Mouse (Mus musculus) embryonic facial prominence, embryonic 14.5 days (tissue): ENCODE measurements around the gene Fxyd5. TPM values are rescaled to one million over a fixed set of nuclear protein-coding genes. Genes with fewer than 3 reads are reported as not detected.
A peak's percentile ranks its signal among the peaks of the same experiment; 100 is the strongest.

Experiments used
- ATAC-seq: fragments of 200-750 bp; cut with Nextera tagmentation; 2 replicates; pipeline ENCODE4 v1.8.0; 2017; ENCODE audit warnings: low read depth, moderate number of reproducible peaks, moderate TSS enrichment
- DNase-seq: peaks from one replicate; pipeline ENCODE4 v3.0.0-alpha.2; 2015; ENCODE audit warnings: low spot score
- H3K27ac ChIP-seq: fragments of 300-500 bp; sonication (generic); replicated peaks from 2 replicates; pipeline ENCODE4 v1.5.1; 2014; ENCODE audit warnings: low read depth, mild to moderate bottlenecking, low read length, moderate library complexity
- H3K27me3 ChIP-seq: fragments of 300-500 bp; sonication (generic); replicated peaks from 2 replicates; pipeline ENCODE4 v1.6.1; 2014; ENCODE audit warnings: low read length; ENCODE audit not compliant: control insufficient read depth, insufficient read depth
- H3K36me3 ChIP-seq: fragments of 300-500 bp; sonication (generic); 2 replicates; pipeline ENCODE4 v1.6.1; 2014; ENCODE audit warnings: low read length, mixed read lengths; ENCODE audit not compliant: control insufficient read depth, insufficient read depth
- H3K4me1 ChIP-seq: fragments of 300-500 bp; sonication (generic); 2 replicates; pipeline ENCODE4 v1.6.1; 2014; ENCODE audit warnings: antibody characterized with exemption, low read length; ENCODE audit not compliant: control insufficient read depth, insufficient read depth
- H3K4me2 ChIP-seq: fragments of 300-500 bp; sonication (generic); 2 replicates; pipeline ENCODE4 v1.6.1; 2014; ENCODE audit warnings: low read depth, mild to moderate bottlenecking, low read length, moderate library complexity, mixed read lengths
- H3K4me3 ChIP-seq: fragments of 300-500 bp; sonication (generic); 2 replicates; pipeline ENCODE4 v1.5.1; 2014; ENCODE audit warnings: low read depth, mild to moderate bottlenecking, low read length
- H3K9ac ChIP-seq: fragments of 300-500 bp; sonication (generic); 2 replicates; pipeline ENCODE4 v1.6.1; 2014; ENCODE audit warnings: low read depth, mild to moderate bottlenecking, low read length, moderate library complexity, mixed read lengths
- H3K9me3 ChIP-seq: fragments of 300-500 bp; sonication (generic); 2 replicates; pipeline ENCODE4 v1.6.1; 2016; ENCODE audit warnings: low read length; ENCODE audit not compliant: control insufficient read depth
- WGBS: fragments of 180-500 bp; shearing (Covaris S2); extraction: QIAGEN DNeasy Blood & Tissue Kit; methylation state at CpG from one replicate; pipeline ENCODE4 v1.1.7; 2014; 5-methylcytosine and 5-hydroxymethylcytosine counted together
- polyA plus RNA-seq: library from polyadenylated mRNA; unstranded; fragments of >200 nt; fragmentation: Nextera tagmentation; extraction: Ambion mirVana; gene quantifications from 2 replicates; pipeline ENCODE4 v1.2.1, GENCODE M21; 2014

Fxyd5 gene
- polyA plus RNA-seq, 1 experiment from 2014 or later, result 64.6 TPM

- ATAC-seq, result no peak
- no peaks in the 10 kb centered on the region for H3K9me3 ChIP-seq
- H3K27me3 ChIP-seq, result no peaks in the 10 kb centered on the region
- no peak overlapping the region for H3K4me2 ChIP-seq
- WGBS, result 55% methylated on average over 9 of the region's 9 CpGs
- no peaks in the 10 kb centered on the region for H3K36me3 ChIP-seq
- no peak overlapping the region for H3K4me3 ChIP-seq
- no peak overlapping the region for H3K27ac ChIP-seq
- no peak overlapping the region for H3K9ac ChIP-seq
- no peak for DNase-seq
- no peaks in the 10 kb centered on the region for H3K4me1 ChIP-seq
These were observed 8.7 kb downstream of the Fxyd5 start for GRCm38 (mm10) chr7:31033409-31034165.

DNA sequence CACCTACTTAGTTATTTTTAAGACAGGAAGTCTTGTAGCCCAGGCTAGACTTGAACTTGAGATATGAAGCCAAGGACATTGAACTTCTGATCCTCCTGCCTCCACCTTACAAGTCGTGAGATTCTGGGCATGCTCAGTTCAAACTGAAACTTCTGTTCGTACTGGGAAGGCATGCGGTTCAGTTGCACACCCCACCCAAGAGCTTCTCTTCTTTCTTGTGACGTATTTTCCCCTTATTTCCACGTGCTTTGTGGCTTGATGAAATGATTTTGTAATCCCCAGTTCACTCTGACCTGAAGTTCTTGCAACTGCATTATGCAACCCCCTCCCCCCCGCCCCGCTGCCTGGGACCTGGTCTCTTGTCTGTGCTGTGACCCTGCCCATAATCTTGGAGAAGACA, 10.6 kb downstream of the Fxyd5 start:
- no peak for ATAC-seq
- H3K36me3 ChIP-seq, result no peaks in the 10 kb centered on the region
- H3K4me2 ChIP-seq, result no peak overlapping the region
- no peaks in the 10 kb centered on the region for H3K9me3 ChIP-seq
- no peaks in the 10 kb centered on the region for H3K27me3 ChIP-seq
- H3K9ac ChIP-seq, result no peak overlapping the region
- DNase-seq, result no peak
- H3K4me3 ChIP-seq, result no peak overlapping the region
- H3K4me1 ChIP-seq, result no peaks in the 10 kb centered on the region
- WGBS, result 72% methylated on average over 7 of the region's 7 CpGs
- H3K27ac ChIP-seq, result no peak overlapping the region

GRCm38 (mm10) chr7:31030717-31031116, 11.6 kb downstream of the Fxyd5 start:
- 68% methylated on average over 2 of the region's 2 CpGs for WGBS
- H3K27ac ChIP-seq, result no peak overlapping the region
- DNase-seq (no peak), ATAC-seq (no peak)
- H3K9me3 ChIP-seq, result no peaks in the 10 kb centered on the region
- H3K36me3 ChIP-seq, result no peaks in the 10 kb centered on the region
- no peak overlapping the region for H3K4me2 ChIP-seq
- no peaks in the 10 kb centered on the region for H3K27me3 ChIP-seq
- no peaks in the 10 kb centered on the region for H3K4me1 ChIP-seq
- no peak overlapping the region for H3K4me3 ChIP-seq
- H3K9ac ChIP-seq, result no peak overlapping the region

DNA sequence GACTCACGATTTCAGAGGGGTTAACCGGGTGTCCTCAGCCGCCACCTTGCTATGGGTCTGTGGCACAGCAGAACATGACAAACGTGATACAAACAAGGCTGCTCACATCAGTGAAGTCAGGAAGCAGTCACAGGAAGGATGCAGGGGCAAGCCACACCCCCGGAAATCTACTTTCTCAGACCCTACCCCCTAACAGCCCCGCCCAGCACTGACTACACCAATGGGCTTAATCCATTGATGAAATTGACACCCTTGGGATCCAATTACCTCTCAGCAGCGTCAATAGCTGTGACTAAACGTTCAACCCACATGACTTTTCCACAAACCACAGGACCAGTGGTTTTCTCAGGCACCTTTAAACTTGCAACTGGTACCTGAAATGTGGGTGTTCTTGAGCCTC, 13.7 kb downstream of the Fxyd5 start:
- H3K9me3 ChIP-seq, result no peaks in the 10 kb centered on the region

DNA sequence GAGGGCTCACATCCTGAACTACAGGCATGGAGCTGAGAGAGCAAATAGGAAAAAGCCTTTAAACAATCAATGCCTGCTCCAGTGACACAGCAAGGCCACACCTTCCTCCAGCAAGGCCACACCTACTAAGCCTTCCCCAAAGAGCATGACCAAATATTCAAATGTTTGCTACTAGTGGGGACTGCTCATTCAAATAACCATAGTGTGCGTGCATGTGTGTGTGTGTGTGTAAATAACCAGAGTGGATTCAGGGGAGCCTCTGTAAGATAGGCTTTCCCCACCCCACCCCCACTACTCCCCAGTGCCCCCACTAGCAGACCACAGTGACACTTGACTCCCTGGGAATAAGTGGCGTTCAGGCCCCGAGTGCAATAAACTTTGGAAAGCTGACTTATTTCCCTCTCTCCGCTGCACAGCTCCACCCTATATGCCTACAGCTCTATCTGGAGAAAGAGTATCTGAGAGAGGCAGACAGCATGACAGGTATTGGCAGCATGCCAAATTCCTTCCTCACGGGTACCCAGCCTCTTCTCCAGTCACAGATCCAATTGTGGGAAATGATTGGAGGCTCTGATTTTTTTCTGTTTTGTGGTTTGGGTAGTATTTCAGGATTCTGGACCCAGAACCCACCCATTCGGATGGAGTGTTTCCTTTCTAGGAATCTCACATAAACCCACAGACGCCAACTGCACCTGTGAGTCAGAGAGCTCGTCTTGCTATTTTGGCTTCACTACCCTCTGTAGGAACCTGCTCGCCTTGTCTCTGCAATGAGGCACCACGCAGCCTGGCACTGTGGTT, 25.0 kb downstream of the Fxyd5 start:
- WGBS, result 18% methylated on average over 10 of the region's 10 CpGs
- Histone ChIP-seq H3K27me3 (no peaks in the 10 kb centered on the region), H3K4me3 (no peak overlapping the region), H3K9me3 (no peaks in the 10 kb centered on the region), H3K27ac (peak overlapping the region; percentile 28; the same call in 1 of the 2 replicates), H3K4me2 (no peak overlapping the region), H3K9ac (no peak overlapping the region), H3K36me3 (no peaks in the 10 kb centered on the region), H3K4me1 (0 out of 2 replicates have a peak, but pooled peaks cover 4% of the 10 kb centered on the region)
- ATAC-seq (peak; percentile 92), DNase-seq (peak; percentile 93)

More for the DNA sequence above, 13.7 kb downstream of the Fxyd5 start:
- no peak overlapping the region for H3K27ac ChIP-seq
- 66% methylated on average over 8 of the region's 8 CpGs for WGBS
- H3K36me3 ChIP-seq, result no peaks in the 10 kb centered on the region
- no peaks in the 10 kb centered on the region for H3K4me1 ChIP-seq
- no peaks in the 10 kb centered on the region for H3K27me3 ChIP-seq
- no peak overlapping the region for H3K4me3 ChIP-seq
- H3K9ac ChIP-seq, result no peak overlapping the region
- DNase-seq (no peak), ATAC-seq (no peak)
- no peak overlapping the region for H3K4me2 ChIP-seq

- ATAC-seq, result no peak
- H3K4me1 ChIP-seq, result 0 out of 2 replicates have a peak, but pooled peaks cover 2% of the 10 kb centered on the region
- H3K9me3 ChIP-seq, result no peaks in the 10 kb centered on the region
- H3K27me3 ChIP-seq, result no peaks in the 10 kb centered on the region
- no peak overlapping the region for H3K4me3 ChIP-seq
- no peak overlapping the region for H3K9ac ChIP-seq
- DNase-seq, result peak; percentile 39
- no peak overlapping the region for H3K4me2 ChIP-seq
- no peak overlapping the region for H3K27ac ChIP-seq
- WGBS, result 71% methylated on average over 5 of the region's 5 CpGs
- no peaks in the 10 kb centered on the region for H3K36me3 ChIP-seq
These were observed 29.3 kb downstream of the Fxyd5 start for GRCm38 (mm10) chr7:31012971-31013370.

DNA sequence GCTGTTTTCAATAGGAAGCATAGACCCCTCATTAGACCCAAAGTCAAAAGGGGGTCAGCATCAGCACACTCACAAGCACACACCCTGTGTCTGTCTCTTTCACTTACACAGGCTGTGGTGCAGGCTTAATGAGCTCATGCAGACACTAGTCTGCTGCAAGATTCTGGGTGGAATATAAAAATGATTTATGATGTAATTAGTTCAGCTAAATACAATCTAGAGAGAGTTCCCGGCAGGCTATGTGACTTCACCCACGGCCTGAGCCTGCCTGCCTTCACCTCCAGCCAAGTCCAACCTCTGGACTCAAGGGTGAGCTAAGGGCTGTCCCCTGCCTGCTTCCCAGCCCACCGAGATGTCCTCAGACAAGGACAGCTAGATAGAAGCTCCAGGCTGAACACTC, 33.4 kb downstream of the Fxyd5 start:
- DNase-seq (no peak), ATAC-seq (no peak)
- H3K4me2 ChIP-seq, result no peak overlapping the region
- H3K9me3 ChIP-seq, result no peaks in the 10 kb centered on the region
- no peaks in the 10 kb centered on the region for H3K36me3 ChIP-seq
- 56% methylated on average over 3 of the region's 3 CpGs for WGBS
- no peak overlapping the region for H3K27ac ChIP-seq
- H3K4me3 ChIP-seq, result no peak overlapping the region
- no peaks in the 10 kb centered on the region for H3K4me1 ChIP-seq
- no peaks in the 10 kb centered on the region for H3K27me3 ChIP-seq
- no peak overlapping the region for H3K9ac ChIP-seq

DNA sequence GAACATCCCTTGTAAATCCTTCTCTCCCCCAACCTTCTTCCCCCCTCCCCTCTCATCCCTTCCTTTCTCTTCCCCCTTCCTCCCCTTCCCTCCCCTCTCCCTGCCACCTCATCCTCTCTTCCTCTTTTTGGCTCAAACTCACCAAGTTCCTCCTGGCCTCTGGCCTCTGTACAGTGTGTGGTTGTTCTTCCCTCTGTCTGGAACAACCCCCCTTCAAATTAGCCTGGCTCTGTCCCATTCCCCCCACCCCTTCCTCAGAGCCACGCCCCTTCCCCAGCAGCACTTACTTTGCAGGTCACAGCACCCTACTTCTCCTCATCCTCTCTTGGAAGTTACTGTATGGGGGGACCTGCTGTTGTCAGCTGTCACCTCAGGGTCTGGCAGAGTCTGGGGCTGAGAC, 34.1 kb downstream of the Fxyd5 start:
- Histone ChIP-seq H3K36me3 (no peaks in the 10 kb centered on the region), H3K9ac (no peak overlapping the region), H3K4me2 (no peak overlapping the region), H3K4me3 (no peak overlapping the region), H3K9me3 (no peaks in the 10 kb centered on the region), H3K27ac (no peak overlapping the region), H3K27me3 (no peaks in the 10 kb centered on the region), H3K4me1 (no peaks in the 10 kb centered on the region)
- 63% methylated on average over 1 of the region's 1 CpGs for WGBS
- ATAC-seq, result no peak
- no peak for DNase-seq
